Mouse (Mus musculus): Measurements from ENCODE around the gene Rtp2.

Rtp2 gene

GRCm38 (mm10) chr16:23932294-23932693 is at the start of gene Rtp2:
Gene Rtp2, minus strand, starts transcription at chr16:23932394.
- no peak for DNase-seq

GRCm38 (mm10) chr16:23980991-23981720 is 49.0 kb upstream of the Rtp2 start:
- no peak for DNase-seq

GRCm38 (mm10) chr16:23980201-23980870 is 48.1 kb upstream of the Rtp2 start:
- DNase-seq: no peak

- no peak for DNase-seq
These were observed 47.3 kb upstream of the Rtp2 start for GRCm38 (mm10) chr16:23979446-23979845.

DNA sequence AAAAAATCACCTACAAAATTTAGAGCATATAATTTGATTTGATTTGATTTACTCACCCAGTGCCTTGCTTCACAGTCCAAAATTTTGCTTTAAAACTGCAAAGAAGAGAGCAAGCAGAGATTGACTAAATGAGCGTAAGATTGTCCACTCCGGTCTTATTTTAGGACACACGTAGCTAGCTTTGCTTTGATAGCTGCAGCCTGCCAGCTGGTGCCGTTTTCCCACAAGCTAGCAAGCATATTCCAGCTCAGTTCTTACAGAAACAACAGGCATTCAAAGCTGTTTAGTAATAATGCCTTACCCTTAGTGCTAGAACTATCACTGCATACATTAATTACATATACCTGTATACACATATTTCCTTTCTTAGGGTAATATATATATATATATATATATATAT is 46.3 kb upstream of the Rtp2 start:
- no peak for DNase-seq

GRCm38 (mm10) chr16:23977732-23978131 is 45.5 kb upstream of the Rtp2 start:
- DNase-seq: no peak

GRCm38 (mm10) chr16:23976196-23976595 is 44.0 kb upstream of the Rtp2 start:
- DNase-seq: no peak

DNA sequence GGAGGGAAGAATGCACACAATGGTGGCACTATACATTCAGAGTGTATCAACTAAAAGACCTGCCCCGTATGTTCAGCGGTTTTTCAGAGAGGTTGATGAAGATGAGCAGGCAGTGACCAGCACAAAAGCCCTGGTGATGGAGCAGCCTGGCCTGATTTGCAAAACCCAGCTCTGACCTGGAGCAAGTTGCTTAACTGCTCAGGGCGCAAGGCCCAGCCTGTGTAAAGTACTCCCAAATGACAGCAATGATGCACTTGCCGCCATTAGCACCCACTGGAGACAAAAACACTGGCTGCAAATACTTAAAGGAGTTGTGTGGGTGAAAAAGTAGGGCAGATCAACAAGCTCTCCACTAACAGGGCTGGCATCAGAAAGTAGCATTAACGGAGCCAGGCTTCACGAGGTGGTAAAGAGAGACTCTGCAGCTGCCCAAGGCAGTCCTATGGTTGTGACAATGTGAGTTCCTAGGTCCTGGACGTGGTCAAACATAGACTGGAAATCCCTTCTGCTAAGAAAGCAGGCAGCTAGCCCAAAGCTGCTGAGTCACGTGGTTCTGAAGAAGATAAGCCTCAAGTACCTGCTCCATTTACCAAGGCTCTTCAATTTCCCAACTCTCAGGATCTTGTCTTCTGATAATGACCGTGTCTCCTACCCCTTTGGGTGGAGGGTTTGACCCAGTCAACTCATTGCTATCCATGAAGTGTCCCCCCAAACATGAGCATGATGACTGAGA is 41.6 kb upstream of the Rtp2 start:
- no peak for DNase-seq

DNA sequence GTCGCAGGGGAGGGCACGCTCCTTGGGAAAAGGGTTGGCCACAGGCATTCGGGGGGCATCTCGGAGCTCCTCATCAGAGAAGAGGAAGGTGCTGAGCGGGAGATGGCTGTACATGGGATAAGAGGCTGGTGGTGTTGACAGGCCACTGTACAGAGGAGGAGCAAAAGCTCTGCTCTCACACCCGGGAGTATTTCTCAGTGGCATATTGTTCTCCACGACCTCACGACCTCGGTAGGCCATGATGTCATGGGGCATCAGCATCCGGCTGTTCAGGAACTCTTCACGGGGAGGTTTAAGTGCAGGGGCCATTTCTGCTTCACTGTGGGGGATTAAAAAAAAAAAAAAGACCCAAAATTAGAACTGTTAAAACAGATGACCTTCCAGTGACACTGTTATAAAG is 40.7 kb upstream of the Rtp2 start:
- DNase-seq: no peak

- no peak for DNase-seq
These were observed 40.0 kb upstream of the Rtp2 start for GRCm38 (mm10) chr16:23972126-23972740.

DNA sequence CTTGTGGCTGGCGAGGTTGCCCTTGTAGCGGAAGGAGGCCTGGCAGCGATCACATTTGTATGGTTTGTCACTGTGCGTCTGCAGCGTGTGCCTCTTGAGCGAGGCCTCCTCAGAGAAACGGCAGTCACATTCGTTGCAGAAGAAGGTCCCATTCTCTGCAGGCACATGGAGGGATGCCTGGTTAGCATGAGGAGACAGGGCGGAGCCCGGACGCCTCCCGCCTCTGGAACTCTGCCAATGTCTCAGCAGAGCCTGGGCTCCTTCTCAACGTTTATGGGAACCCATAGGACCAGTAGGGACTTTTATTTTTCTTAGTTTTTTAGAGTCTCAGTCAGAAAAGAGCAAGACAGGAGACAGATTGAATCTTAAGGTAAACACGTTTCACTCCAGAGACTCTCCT is 37.7 kb upstream of the Rtp2 start:
- DNase-seq: no peak

- no peak for DNase-seq
These were observed 36.7 kb upstream of the Rtp2 start for GRCm38 (mm10) chr16:23968888-23969287.

DNA sequence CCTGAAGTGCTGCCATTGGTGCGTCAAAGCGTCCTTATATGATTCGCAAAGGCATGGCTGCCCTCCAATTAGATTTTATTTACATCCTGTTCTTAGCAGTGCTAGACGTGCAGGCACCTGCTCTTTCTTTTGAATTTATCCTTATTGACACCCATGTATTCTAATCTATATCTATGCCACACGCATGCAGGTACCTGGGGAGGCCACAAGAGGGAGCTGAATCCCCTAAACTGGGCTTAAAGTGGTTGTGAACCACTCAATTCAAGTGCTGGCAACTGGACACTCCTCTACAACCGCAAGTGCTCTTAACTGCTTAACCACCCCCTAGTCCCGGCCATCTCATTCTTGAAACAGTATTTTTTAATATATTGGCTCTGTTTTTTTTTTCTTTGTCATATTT is 35.1 kb upstream of the Rtp2 start:
- DNase-seq: no peak

DNA sequence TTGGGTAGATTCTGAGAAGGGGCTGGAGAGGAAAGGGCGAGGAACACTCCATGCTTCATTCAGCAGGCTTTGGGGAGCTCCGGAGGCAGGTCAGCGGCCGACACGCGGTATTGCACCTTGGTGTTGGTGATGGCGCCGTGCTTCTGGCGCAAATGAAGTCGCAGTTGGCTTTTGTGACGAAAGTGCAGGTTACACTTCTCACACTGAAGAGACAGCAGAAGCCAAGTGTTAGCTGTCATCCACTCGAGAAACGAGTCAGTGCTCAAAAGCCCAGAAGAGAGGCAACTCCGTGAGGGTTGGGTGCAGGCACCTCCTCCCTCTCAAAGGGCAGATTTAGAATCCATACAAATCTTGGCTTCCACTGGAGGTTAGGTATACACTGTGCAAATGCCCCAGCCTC is 33.9 kb upstream of the Rtp2 start:
- no peak for DNase-seq

GRCm38 (mm10) chr16:23964706-23965367 is 32.6 kb upstream of the Rtp2 start:
- no peak for DNase-seq

DNA sequence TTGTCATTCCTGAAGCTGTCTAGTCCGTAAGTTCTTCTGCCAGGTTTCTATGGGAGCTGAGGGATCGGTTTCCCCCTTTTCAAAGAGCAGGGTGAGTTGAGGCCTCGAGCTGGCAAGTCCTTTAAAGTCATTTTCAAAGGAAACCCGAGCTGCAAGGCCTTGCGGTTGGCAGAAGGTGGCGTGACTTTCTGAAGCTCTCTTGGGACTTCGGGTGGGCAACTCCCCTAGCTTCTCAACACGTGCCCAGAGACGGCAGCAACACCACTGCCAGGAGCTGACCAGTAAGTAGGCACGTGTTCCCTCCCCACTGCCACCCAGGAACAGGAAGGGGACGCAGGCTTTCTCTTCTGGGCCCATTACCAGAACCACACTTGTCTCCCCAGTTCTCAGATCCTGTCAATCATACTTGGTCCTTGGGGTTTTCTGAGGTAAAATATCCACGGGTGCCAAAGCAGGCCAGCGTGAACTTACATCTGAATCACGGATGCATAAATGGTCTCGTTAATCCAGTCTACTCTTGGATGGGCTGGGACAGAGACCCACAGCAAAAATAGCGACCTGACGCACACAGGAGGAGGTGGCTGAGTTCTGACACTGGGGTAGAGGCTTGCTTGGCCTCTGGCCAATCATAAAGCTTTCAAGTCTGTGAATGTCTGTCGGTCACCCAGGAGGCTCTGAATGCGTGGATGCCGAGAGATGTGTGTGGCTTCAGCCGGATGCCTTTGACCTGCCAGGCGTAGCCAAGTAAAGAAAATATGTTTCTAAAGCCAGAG is 31.9 kb upstream of the Rtp2 start:
- no peak for DNase-seq

GRCm38 (mm10) chr16:23962401-23962800 is 30.2 kb upstream of the Rtp2 start:
- no peak for DNase-seq

GRCm38 (mm10) chr16:23958938-23959337 is 26.7 kb upstream of the Rtp2 start:
- no peak for DNase-seq

DNA sequence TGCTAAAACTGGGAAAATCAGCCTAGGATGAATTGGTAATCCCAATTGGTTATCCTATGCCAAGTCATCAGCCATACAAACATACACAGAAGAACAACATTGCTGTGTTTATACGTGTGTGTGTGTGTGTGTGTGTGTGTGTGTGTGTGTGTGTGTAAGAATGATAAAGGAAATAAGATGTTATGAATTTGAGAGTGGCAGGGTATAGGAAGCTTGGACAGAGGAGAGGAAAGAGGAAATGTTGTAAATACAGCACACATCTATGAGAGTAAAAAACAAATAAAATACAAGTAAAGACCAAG is 21.7 kb upstream of the Rtp2 start:
- DNase-seq: no peak

DNA sequence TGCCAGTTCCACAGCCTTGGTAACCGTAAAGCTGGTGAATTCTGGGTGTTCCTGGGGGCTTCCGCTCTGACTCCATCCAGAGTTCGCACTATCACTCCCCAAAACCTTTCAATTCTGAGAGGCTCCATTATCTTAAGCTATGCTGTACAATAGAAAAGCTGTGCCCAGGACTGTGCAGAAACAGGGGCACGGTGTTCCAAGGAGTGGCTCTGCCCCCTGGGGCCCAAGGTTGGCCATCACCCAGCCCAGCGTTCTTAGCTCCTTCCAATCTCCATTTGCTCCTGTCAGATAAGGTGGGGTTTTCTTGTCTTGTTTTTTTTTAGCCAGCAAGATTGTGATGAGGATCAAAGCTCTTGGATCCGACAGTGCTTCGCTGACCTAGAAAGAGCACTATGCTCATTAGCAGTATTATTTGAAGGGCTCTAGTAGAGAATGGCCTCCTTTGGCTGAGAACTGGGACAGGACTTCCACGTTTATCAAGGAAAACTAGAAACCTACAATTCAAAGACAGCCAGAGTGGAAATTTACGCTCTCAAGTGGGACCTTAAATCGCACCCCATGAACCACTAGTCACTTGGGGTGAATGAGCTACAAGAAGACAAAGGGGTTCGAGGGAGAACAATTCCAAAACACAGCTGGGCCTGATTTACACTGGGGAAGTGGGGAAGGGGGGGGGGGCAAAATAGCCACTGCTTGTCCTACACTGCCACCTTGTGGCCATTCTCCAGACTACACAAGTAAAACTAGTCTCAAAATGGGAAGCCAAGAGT is 21.2 kb upstream of the Rtp2 start:
- DNase-seq: no peak

DNA sequence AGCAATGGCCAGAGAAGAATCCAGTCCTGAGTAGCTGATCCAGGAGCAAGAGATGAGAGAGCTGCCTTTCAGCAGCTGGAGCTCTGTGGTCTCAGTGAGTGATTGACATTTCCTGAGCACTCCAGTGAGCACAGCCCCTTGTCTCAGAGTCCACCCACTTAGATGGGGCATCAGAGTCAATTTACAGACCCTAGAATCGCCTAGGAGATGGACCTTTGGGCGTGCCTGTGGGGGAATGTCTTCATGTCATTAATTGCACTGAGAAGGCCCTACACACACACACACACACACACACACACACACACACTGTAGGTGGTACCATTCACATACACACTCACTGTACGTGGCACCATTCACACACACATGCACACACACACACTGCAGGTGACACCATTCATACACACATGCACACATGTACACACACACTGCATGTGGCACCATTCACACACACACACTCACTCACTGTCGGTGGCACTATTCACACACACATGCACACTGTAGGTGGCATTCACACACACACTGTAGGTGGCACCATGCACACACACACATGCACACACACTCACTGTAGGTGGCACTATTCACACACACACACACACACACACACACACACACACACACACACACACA is 20.0 kb upstream of the Rtp2 start:
- DNase-seq: no peak

Measured in thymus, adult 18-20 months (tissue).